Mouse (Mus musculus) gastrocnemius, adult 18-20 months (tissue): ENCODE measurements around the gene Cabp1. TPM values are rescaled to one million over a fixed set of nuclear protein-coding genes. Genes with fewer than 3 reads are reported as not detected.
A peak's percentile ranks its signal among the peaks of the same experiment; 100 is the strongest.

Source experiments
- DNase-seq: peaks from one replicate; pipeline ENCODE4 v3.0.0; 2021; ENCODE audit warnings: low spot score
- total RNA-seq, 2 experiments: library from RNA; stranded (reverse); gene quantifications; 2 replicates each; pipeline ENCODE4 v1.2.3; 2021

Gene Cabp1
- total RNA-seq, 2 experiments from 2014 or later = 0.50 to 1.2 TPM

- DNase-seq = no peak
These were observed 66.6 kb downstream of the Cabp1 start for GRCm38 (mm10) chr5:115127421-115128179.

- DNase-seq = no peak
These were observed 67.4 kb downstream of the Cabp1 start for GRCm38 (mm10) chr5:115126578-115127312.

- peak; percentile 86 for DNase-seq
These were observed 68.8 kb downstream of the Cabp1 start for GRCm38 (mm10) chr5:115125211-115125871.

GRCm38 (mm10) chr5:115124690-115125089 is 69.5 kb downstream of the Cabp1 start:
- no peak for DNase-seq

- DNase-seq = no peak
These were observed 73.2 kb downstream of the Cabp1 start for GRCm38 (mm10) chr5:115120978-115121377.

- peak; percentile 82 for DNase-seq
These were observed 75.1 kb downstream of the Cabp1 start, which contains the start of gene Acads for GRCm38 (mm10) chr5:115118961-115119570. Acads (minus strand) TSS chr5:115119346.

Other genes with a start within 250 kb of the Cabp1 start
- gene Hnf1a, start 223.3 kb downstream of the Cabp1 start, total RNA-seq = not detected
- 10 to 100 TPM; 17.7 to 20.4 TPM for gene Sppl3, start 183.2 kb downstream of the Cabp1 start, total RNA-seq
- not detected for gene Gm10401, start 96.1 kb downstream of the Cabp1 start, total RNA-seq
- 10 to 100 TPM; 74.2 to 75.3 TPM for gene Acads, start 75.0 kb downstream of the Cabp1 start, total RNA-seq
- 10 to 100 TPM; 11.1 to 12.4 TPM for gene Unc119b, start 59.4 kb downstream of the Cabp1 start, total RNA-seq
- 100 to 1,000 TPM; 149 to 158 TPM for gene Mlec, start 36.2 kb downstream of the Cabp1 start, total RNA-seq
- 10 to 100 TPM; 34.9 to 39.3 TPM for gene Pop5, start 41.5 kb upstream of the Cabp1 start, total RNA-seq
- 100 to 1,000 TPM; 275 to 312 TPM for gene Rnf10, start 78.5 kb upstream of the Cabp1 start, total RNA-seq
- 10 to 100 TPM; 81.3 to 91.7 TPM for gene Coq5, start 85.3 kb upstream of the Cabp1 start, total RNA-seq
- gene Dynll1, start 106.6 kb upstream of the Cabp1 start, total RNA-seq = 10 to 100 TPM; 44.1 to 75.5 TPM
- 10 to 100 TPM in 1 of 2 experiments, 1 to 10 TPM in 1; 9.6 to 13.2 TPM for gene Srsf9, start 132.8 kb upstream of the Cabp1 start, total RNA-seq
- 10 to 100 TPM; 23.6 to 24.7 TPM for gene Gatc, start 146.8 kb upstream of the Cabp1 start, total RNA-seq
- 10 to 100 TPM; 18.2 to 18.3 TPM for gene Triap1, start 146.8 kb upstream of the Cabp1 start, total RNA-seq
- gene Cox6a1, start 154.6 kb upstream of the Cabp1 start, total RNA-seq = 10 to 100 TPM; 42.5 to 67.7 TPM
- gene Msi1, start 235.2 kb upstream of the Cabp1 start, total RNA-seq = under 1 TPM in 1 of 2 experiments, not detected in 1; 0.57 TPM